Mouse (Mus musculus) Patski (cell line): ENCODE measurements at regions not wholly inside any gene's neighbourhood (a gene's known extent, or its start where the extent isn't known, plus 50 kb on each side); places are given as distances from the start of the nearest gene placed in this dataset.
A peak's percentile ranks its signal among the peaks of the same experiment; 100 is the strongest.

Experiments
- ATAC-seq: fragments of 100-300 bp; one replicate; pipeline ENCODE4 v1.8.0; 2021
- CTCF ChIA-PET: fragments of 350-600 bp; sonication (Branson Sonifier 250); formaldehyde crosslinking; loops from one replicate; lab custom pipeline; 2022; ENCODE audit warnings: inconsistent platforms; lab: Charles Lee
- POLR2A ChIA-PET: fragments of 350-600 bp; sonication (Branson Sonifier 250); formaldehyde crosslinking; loops from one replicate; lab custom pipeline; 2022; ENCODE audit warnings: antibody characterized with exemption, inconsistent platforms; lab: Charles Lee
- DNase-seq: peaks from one replicate; pipeline ENCODE4 v3.0.0-alpha.2; 2011; ENCODE audit warnings: low read depth, low spot score
- H3K27me3 ChIP-seq: fragments of 371-371 bp; one replicate; pipeline ENCODE4 v1.5.1; 2021
- CTCF ChIP-seq: fragments of 100-300 bp; IDR thresholded peaks from one replicate; pipeline ENCODE4 v1.5.1; 2021
- in situ Hi-C: fragments of 300-500 bp; cut with MboI; formaldehyde crosslinking; loops from 3 replicates; pipeline ENCODE4 v1.11.1; 2018; ENCODE audit warnings: low pct_unique_long_range_greater_than_20kb, mixed read lengths

DNA sequence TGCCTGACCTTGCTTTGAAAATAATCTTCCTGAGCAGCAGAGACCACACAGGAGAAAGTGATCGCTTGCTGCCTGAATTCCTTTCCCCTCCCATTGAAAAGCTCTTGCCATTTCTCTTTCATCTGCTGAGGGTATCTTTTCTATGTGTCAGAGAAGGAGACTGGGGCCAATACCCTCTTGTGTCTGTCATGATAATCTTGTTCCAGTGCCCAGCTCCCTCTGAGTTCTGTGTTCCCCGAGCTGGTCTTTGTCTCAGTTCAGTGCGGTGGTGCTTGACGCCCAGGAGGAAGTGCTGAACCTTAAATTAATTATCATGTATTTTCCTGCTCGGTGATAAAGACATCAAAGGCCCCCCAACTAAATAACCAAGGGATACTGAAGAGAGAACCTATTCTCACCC, 475.4 kb downstream of the Fgf9 start:
- CTCF ChIA-PET = interaction anchor here (0.5 to 1.4 kb wide), 2 partner anchors 17 to 21 kb away, joined by 3 read pairs; no protein-coding TSS in a partner anchor
- DNase-seq (no peak), ATAC-seq (no peak)
- in situ Hi-C loops = no loop called here
- POLR2A ChIA-PET = no interaction called here
- H3K27me3 ChIP-seq = no peaks in the 10 kb centered on the region
- no peak for TF ChIP-seq CTCF

DNA sequence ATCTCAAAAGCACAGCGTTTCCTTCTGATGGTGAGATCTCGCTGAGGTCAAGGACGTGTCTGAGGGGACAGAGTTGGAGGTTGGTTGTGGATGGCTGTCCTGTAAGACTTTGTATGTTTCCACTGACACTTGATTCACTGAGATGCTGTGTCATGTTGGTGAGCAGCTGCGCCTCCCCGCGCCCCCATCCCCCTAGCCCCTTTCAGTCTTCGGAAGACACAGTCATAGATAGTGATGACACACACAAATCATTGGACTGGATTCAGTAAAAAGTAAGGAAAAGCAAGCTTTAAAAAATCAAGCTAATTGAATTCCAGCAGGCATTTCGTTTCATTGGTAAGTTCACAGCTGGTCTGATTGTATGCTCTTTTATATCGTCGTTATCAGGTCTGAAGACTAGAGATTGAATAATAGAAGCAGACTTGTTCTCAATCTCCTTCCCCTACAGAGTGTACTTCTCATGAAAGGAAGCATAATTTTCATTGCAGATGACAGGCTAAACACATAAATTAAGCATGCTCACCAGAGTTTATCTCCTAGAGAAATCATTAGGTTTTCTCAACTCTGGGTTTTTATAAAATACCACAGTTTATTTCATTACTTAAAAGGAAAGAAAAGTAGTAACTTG, 472.9 kb downstream of the Fgf9 start:
- in situ Hi-C loops = no loop called here
- no peak for TF ChIP-seq CTCF
- POLR2A ChIA-PET = no interaction called here
- CTCF ChIA-PET = interaction anchor here (1.3 kb wide), 1 partner anchor 9 kb away, joined by 3 read pairs; no protein-coding TSS in a partner anchor
- ATAC-seq = no peak
- DNase-seq = no peak
- no peaks in the 10 kb centered on the region for H3K27me3 ChIP-seq

DNA sequence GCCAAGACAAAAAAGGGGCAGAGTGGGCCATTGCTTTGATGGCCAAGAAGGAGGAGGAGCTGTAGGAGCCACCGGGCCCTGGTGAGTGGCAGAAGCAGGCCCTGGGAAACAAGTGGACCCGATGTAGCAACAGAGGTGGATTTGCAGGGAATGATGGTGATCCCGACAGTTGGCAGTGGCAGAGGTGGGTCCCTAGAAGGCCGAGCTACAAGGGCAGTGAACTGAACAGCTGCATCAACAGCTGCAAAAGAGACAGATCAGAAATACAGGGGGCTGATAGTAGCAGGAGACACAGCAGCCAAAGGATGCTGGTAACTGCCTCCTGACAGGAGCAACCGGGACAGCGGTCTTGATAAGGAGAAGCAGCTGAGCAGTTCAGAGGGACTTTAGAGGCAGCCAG, 467.8 kb downstream of the Fgf9 start:
- TF ChIP-seq CTCF = no peak

DNA sequence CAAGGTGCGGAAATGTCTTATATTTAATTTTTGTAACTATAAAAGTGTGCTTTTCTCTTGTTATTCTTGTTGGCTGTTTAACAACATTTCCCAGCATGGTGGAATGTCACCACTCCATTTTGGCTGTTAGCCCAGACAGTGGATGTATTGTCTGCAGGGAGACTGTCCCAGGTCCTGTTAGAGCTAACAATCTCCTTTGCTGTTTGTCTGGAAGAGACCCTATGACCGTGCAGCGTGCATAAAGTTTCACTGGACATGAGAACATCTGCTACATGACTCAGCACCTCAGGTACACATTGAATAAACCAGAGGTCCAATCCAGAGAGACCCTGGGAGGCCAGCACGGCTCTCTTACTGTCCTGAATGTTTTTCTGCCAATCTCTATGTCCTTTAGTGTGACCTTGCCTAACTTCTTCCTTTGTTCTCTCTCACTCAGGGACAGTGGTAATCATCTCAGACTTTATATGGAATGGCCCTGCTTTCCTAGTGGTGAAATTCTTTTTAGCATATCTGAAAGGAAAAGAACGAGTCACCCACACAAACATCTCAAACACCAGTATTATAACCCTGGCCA, 450.7 kb downstream of the Fgf9 start:
- no peak for TF ChIP-seq CTCF
- H3K27me3 ChIP-seq = no peaks in the 10 kb centered on the region
- no peak for DNase-seq
- ChIA-PET POLR2A (no interaction called here), CTCF (no interaction called here)
- in situ Hi-C loops = no loop called here
- ATAC-seq = peak; percentile 31

More for the DNA sequence above, 467.8 kb downstream of the Fgf9 start:
- ChIA-PET POLR2A (interaction anchor here (0.6 kb wide), 1 partner anchor 99 kb away, joined by 3 read pairs; no protein-coding TSS in a partner anchor), CTCF (no interaction called here)
- DNase-seq = no peak
- ATAC-seq = no peak
- in situ Hi-C loops = no loop called here
- no peaks in the 10 kb centered on the region for H3K27me3 ChIP-seq

DNA sequence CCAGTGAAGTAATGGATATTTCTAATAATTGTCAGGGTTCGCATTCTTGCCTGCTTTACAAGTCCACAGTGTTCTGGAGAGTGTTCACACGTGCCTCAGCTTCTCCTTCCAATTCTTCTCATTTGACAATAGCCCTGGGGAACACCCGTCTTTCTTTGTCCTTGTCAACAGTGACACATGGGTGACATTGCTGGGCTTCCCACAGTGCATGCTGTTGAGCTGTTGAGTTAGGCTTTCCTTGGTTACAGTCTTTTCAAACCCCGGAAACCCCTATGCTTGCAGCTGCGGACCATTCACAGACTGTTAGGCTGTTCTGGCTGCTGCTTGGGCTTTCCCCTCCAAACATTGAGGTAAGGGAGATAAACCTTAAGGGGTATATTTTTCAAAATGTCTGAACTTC, 450.0 kb downstream of the Fgf9 start:
- no peak for TF ChIP-seq CTCF
- ATAC-seq = no peak
- DNase-seq = no peak
- ChIA-PET CTCF (no interaction called here), POLR2A (no interaction called here)
- no peaks in the 10 kb centered on the region for H3K27me3 ChIP-seq
- in situ Hi-C loops = no loop called here

DNA sequence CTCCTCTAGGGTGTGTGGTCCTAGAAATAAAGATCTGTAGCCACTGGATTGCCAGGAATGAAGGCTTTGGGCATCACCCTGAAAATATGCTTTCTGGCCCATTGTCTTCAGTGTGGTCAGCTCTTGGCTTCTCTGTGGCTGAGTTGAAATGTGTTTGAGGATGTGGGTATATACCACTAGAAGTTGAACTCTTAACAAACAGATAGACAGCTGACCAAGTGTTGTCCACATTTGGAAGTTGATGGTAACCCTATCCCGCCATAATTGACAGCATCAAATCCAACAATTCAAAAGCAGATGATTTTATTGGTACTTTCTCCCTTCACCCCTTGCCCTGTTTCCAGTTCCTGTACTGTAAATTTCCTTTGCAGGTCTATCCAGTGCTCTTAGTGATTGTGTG, 448.7 kb downstream of the Fgf9 start:
- POLR2A ChIA-PET = interaction anchor here (0.6 kb wide), 1 partner anchor 22 kb away, joined by 3 read pairs; no protein-coding TSS in a partner anchor

DNA sequence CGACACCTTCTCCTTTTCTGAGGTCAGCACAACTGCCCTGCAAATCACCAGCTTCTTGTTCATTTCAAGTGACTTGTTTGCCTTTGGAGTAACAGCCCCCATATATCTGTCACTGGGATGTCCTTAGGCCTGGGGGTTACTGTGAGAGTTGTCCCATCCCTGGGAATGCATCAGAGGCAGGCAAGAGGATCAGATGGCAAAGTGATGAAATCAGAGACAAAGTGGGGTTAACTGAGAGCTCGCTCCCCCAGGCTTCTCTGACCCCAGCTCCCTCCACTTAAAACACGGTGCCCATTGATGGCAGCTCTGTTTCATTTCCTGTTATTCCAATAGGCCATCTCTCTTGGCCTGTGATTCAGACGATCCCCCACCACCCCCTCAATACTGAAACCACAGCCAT, 446.2 kb downstream of the Fgf9 start:
- ChIA-PET POLR2A (no interaction called here), CTCF (no interaction called here)
- ATAC-seq (no peak), DNase-seq (no peak)
- TF ChIP-seq CTCF = no peak
- in situ Hi-C loops = no loop called here
- no peaks in the 10 kb centered on the region for H3K27me3 ChIP-seq

More for the DNA sequence above, 448.7 kb downstream of the Fgf9 start:
- ATAC-seq = no peak
- in situ Hi-C loops = no loop called here
- DNase-seq = no peak
- H3K27me3 ChIP-seq = no peaks in the 10 kb centered on the region
- CTCF ChIA-PET = interaction anchor here (1.0 kb wide), 2 partner anchors 10 to 12 kb away, joined by 3 to 4 read pairs; no protein-coding TSS in a partner anchor
- TF ChIP-seq CTCF = no peak

DNA sequence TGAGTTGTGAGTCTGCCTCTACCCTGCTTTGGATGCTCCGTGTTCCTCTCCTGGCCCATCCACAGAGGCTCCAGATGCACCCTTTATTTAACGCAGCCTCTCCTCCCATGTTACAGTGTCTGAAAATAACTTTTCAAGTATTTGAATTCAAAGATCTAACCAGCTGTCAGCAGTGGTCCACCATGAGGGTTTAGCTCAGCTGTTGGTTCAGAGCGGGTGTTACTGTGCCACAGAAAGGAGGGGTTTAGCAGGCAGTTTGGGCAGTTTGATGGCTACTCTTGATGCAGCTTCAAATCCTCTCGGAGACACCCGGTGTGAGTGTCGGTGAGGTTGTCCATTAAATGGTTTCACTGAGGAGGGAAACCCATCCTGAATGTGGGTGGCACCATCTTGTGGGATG, 441.8 kb downstream of the Fgf9 start:
- CTCF ChIA-PET = no interaction called here
- ATAC-seq (no peak), DNase-seq (no peak)
- no peaks in the 10 kb centered on the region for H3K27me3 ChIP-seq
- TF ChIP-seq CTCF = no peak
- in situ Hi-C loops = no loop called here
- POLR2A ChIA-PET = no interaction called here

DNA sequence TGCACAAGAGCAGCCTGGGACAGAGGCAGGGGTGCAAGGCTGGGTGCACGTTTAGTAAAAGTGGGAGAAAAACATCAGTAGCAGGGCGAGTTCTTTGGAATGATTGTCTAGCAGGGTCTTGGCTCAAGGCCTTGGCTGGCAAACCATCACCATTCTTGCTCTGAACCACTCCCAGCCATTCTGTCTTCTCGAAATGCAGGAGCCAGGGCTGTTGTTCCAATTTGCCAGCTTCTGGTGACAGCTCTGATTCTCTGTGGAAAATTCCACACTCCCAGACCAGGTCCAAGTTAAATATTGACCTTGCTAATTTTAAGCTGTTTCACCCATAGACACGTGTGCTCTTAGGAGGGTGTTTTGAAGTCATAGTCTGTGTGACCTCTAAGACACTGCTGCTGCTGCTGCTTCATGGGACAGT, 441.2 kb downstream of the Fgf9 start:
- DNase-seq = no peak
- ATAC-seq = peak; percentile 36
- POLR2A ChIA-PET = no interaction called here
- in situ Hi-C loops = no loop called here
- H3K27me3 ChIP-seq = no peaks in the 10 kb centered on the region
- TF ChIP-seq CTCF = no peak
- CTCF ChIA-PET = no interaction called here

DNA sequence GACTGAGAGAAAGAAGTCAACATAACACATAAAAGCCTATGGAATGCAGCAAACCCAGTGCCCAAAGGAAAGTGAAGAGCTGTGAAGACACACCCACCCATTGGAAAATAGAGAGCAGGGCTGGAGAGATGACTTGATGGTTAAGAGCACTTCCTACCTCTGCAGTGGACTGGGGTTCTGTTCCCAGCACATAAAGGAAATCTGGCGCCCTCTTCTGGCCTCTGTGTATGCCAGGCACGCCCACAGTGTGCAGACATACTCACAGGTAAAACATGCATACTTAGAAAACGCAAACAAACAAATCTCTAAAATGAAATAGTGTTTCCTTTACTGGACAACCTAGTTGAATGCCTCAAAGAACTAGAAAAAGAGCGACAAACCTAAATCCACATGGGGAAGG, 440.4 kb downstream of the Fgf9 start:
- no peaks in the 10 kb centered on the region for H3K27me3 ChIP-seq
- CTCF ChIA-PET = no interaction called here
- no peak for ATAC-seq
- POLR2A ChIA-PET = no interaction called here
- in situ Hi-C loops = no loop called here
- DNase-seq = no peak
- peak; percentile 53 for TF ChIP-seq CTCF

DNA sequence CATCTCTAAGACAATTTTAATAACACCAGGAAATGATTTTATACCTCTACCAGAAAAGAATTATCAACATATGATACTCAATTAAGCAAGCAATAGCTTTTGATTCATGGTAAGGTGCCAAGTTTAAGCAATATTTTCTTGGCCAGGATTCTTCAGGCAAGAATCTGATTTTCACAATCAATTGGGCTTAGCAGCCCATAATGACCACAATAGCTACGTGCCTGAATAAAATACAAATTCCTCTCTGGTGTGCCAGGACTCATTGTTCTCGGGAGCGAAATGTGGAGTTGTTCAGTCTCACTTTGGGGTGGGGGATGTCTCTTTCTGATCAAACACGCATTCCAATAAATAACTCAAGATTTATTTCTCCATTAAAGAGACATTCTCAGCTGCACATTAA, 438.8 kb downstream of the Fgf9 start:
- ATAC-seq = no peak

More for the DNA sequence above, 438.8 kb downstream of the Fgf9 start:
- no peaks in the 10 kb centered on the region for H3K27me3 ChIP-seq
- DNase-seq = no peak
- ChIA-PET CTCF (interaction anchor here (1.2 kb wide), 1 partner anchor 10 kb away, joined by 4 read pairs; no protein-coding TSS in a partner anchor), POLR2A (no interaction called here)
- TF ChIP-seq CTCF = no peak
- in situ Hi-C loops = no loop called here
